Mouse (Mus musculus) limb, embryonic 15.5 days (tissue): ENCODE results near the gene Ankmy2. TPM values are rescaled to one million over a fixed set of nuclear protein-coding genes. Genes with fewer than 3 reads are reported as not detected.
A peak's percentile ranks its signal among the peaks of the same experiment; 100 is the strongest.

ENCODE experiments used
- ATAC-seq: fragments of 200-750 bp; cut with Nextera tagmentation; 2 replicates; pipeline ENCODE4 v1.8.0; 2017; ENCODE audit warnings: low read depth, moderate TSS enrichment; ENCODE audit not compliant: insufficient number of reproducible peaks, low FRiP score, low TSS enrichment
- H3K27ac ChIP-seq: fragments of 300-500 bp; sonication (generic); 2 replicates; pipeline ENCODE4 v1.5.1; 2015; ENCODE audit warnings: moderate library complexity, mild to moderate bottlenecking, inconsistent platforms
- H3K27me3 ChIP-seq: fragments of 300-500 bp; sonication (generic); 2 replicates; pipeline ENCODE4 v1.6.1; 2015; ENCODE audit warnings: inconsistent platforms
- H3K36me3 ChIP-seq: fragments of 300-500 bp; sonication (generic); 2 replicates; pipeline ENCODE4 v1.6.1; 2015; ENCODE audit warnings: inconsistent platforms
- H3K4me1 ChIP-seq: fragments of 300-500 bp; sonication (generic); 2 replicates; pipeline ENCODE4 v1.6.1; 2015; ENCODE audit warnings: inconsistent platforms
- H3K4me2 ChIP-seq: fragments of 300-500 bp; sonication (generic); 2 replicates; pipeline ENCODE4 v1.6.1; 2015; ENCODE audit warnings: mild to moderate bottlenecking, inconsistent platforms
- H3K4me3 ChIP-seq: fragments of 300-500 bp; sonication (generic); 2 replicates; pipeline ENCODE4 v1.5.1; 2015; ENCODE audit warnings: mild to moderate bottlenecking, inconsistent platforms
- H3K9ac ChIP-seq: fragments of 300-500 bp; sonication (generic); 2 replicates; pipeline ENCODE4 v1.6.1; 2015; ENCODE audit warnings: inconsistent platforms
- H3K9me3 ChIP-seq: fragments of 300-500 bp; sonication (generic); 2 replicates; pipeline ENCODE4 v1.6.1; 2016; ENCODE audit warnings: inconsistent platforms
- WGBS: fragments of 180-500 bp; shearing (Covaris S2); methylation state at CpG from one replicate; pipeline ENCODE4 v1.1.7; 2015; 5-methylcytosine and 5-hydroxymethylcytosine counted together
- polyA plus RNA-seq: library from polyadenylated mRNA; unstranded; fragments of >200 nt; fragmentation: Nextera tagmentation; extraction: Ambion mirVana; gene quantifications from 2 replicates; pipeline ENCODE4 v1.2.1, GENCODE M21; 2015

The Ankmy2 gene
- polyA plus RNA-seq, 1 experiment from 2014 or later, result 33.9 TPM

- WGBS, result 84% methylated on average over 5 of the region's 5 CpGs
- Histone ChIP-seq H3K4me1 (no peaks in the 10 kb centered on the region), H3K36me3 (peaks cover 26% of the 10 kb centered on the region), H3K27ac (no peak overlapping the region), H3K27me3 (no peaks in the 10 kb centered on the region), H3K9me3 (no peaks in the 10 kb centered on the region), H3K4me2 (no peak overlapping the region), H3K4me3 (no peak overlapping the region), H3K9ac (no peak overlapping the region)
- ATAC-seq, result no peak
These were observed 22.8 kb upstream of the Ankmy2 start for GRCm38 (mm10) chr12:36134111-36134510.

GRCm38 (mm10) chr12:36135409-36135808 is 21.5 kb upstream of the Ankmy2 start:
- peaks cover 19% of the 10 kb centered on the region for H3K36me3 ChIP-seq
- no peaks in the 10 kb centered on the region for H3K9me3 ChIP-seq
- no peak overlapping the region for H3K4me3 ChIP-seq
- no peaks in the 10 kb centered on the region for H3K4me1 ChIP-seq
- no peak overlapping the region for H3K27ac ChIP-seq
- no peaks in the 10 kb centered on the region for H3K27me3 ChIP-seq
- H3K4me2 ChIP-seq, result no peak overlapping the region
- WGBS, result 87% methylated on average over 3 of the region's 3 CpGs
- no peak overlapping the region for H3K9ac ChIP-seq
- no peak for ATAC-seq

GRCm38 (mm10) chr12:36136285-36136684 is 20.6 kb upstream of the Ankmy2 start:
- Histone ChIP-seq H3K27me3 (no peaks in the 10 kb centered on the region), H3K4me2 (no peak overlapping the region), H3K36me3 (peaks cover 19% of the 10 kb centered on the region), H3K9ac (no peak overlapping the region), H3K4me1 (peaks cover 5% of the 10 kb centered on the region; the same call in 1 of the 2 replicates), H3K9me3 (no peaks in the 10 kb centered on the region), H3K27ac (no peak overlapping the region), H3K4me3 (no peak overlapping the region)
- WGBS, result 96% methylated on average over 8 of the region's 8 CpGs
- ATAC-seq, result no peak

- H3K4me1 ChIP-seq, result peaks cover 7% of the 10 kb centered on the region; the same call in 1 of the 2 replicates
- no peak overlapping the region for H3K27ac ChIP-seq
- H3K4me3 ChIP-seq, result no peak overlapping the region
- H3K4me2 ChIP-seq, result no peak overlapping the region
- WGBS, result 87% methylated on average over 4 of the region's 4 CpGs
- peaks cover 13% of the 10 kb centered on the region for H3K36me3 ChIP-seq
- H3K9me3 ChIP-seq, result no peaks in the 10 kb centered on the region
- no peak overlapping the region for H3K9ac ChIP-seq
- ATAC-seq, result no peak
- H3K27me3 ChIP-seq, result no peaks in the 10 kb centered on the region
These were observed 19.7 kb upstream of the Ankmy2 start for GRCm38 (mm10) chr12:36137192-36137591.

GRCm38 (mm10) chr12:36140401-36140800 is 16.5 kb upstream of the Ankmy2 start:
- no peaks in the 10 kb centered on the region for H3K9me3 ChIP-seq
- H3K4me1 ChIP-seq, result peaks cover 7% of the 10 kb centered on the region; the same call in 1 of the 2 replicates
- no peak overlapping the region for H3K27ac ChIP-seq
- no peak for ATAC-seq
- H3K4me3 ChIP-seq, result no peak overlapping the region
- H3K4me2 ChIP-seq, result no peak overlapping the region
- 77% methylated on average over 6 of the region's 6 CpGs for WGBS
- no peak overlapping the region for H3K9ac ChIP-seq
- no peaks in the 10 kb centered on the region for H3K27me3 ChIP-seq
- no peaks in the 10 kb centered on the region for H3K36me3 ChIP-seq

GRCm38 (mm10) chr12:36146230-36147011 is 10.5 kb upstream of the Ankmy2 start:
- ATAC-seq, result no peak
- Histone ChIP-seq H3K4me3 (no peak overlapping the region), H3K9ac (no peak overlapping the region), H3K4me1 (0 out of 2 replicates have a peak, but pooled peaks cover under 1% of the 10 kb centered on the region), H3K36me3 (no peaks in the 10 kb centered on the region), H3K9me3 (no peaks in the 10 kb centered on the region), H3K27me3 (no peaks in the 10 kb centered on the region), H3K27ac (no peak overlapping the region), H3K4me2 (no peak overlapping the region)
- 90% methylated on average over 3 of the region's 3 CpGs for WGBS

- H3K27me3 ChIP-seq, result no peaks in the 10 kb centered on the region
- H3K4me1 ChIP-seq, result peaks cover 10% of the 10 kb centered on the region
- WGBS, result 87% methylated on average over 2 of the region's 2 CpGs
- H3K4me2 ChIP-seq, result no peak overlapping the region
- no peaks in the 10 kb centered on the region for H3K36me3 ChIP-seq
- no peak overlapping the region for H3K27ac ChIP-seq
- no peak for ATAC-seq
- H3K4me3 ChIP-seq, result no peak overlapping the region
- no peak overlapping the region for H3K9ac ChIP-seq
- no peaks in the 10 kb centered on the region for H3K9me3 ChIP-seq
These were observed 6.6 kb upstream of the Ankmy2 start for GRCm38 (mm10) chr12:36150265-36150664.

- 87% methylated on average over 2 of the region's 2 CpGs for WGBS
- no peak overlapping the region for H3K9ac ChIP-seq
- H3K36me3 ChIP-seq, result no peaks in the 10 kb centered on the region
- H3K27ac ChIP-seq, result no peak overlapping the region
- peaks cover 12% of the 10 kb centered on the region for H3K4me1 ChIP-seq
- H3K4me3 ChIP-seq, result no peak overlapping the region
- H3K9me3 ChIP-seq, result no peaks in the 10 kb centered on the region
- no peak overlapping the region for H3K4me2 ChIP-seq
- ATAC-seq, result no peak
- no peaks in the 10 kb centered on the region for H3K27me3 ChIP-seq
These were observed 6.2 kb upstream of the Ankmy2 start for GRCm38 (mm10) chr12:36150737-36151136.

- no peaks in the 10 kb centered on the region for H3K36me3 ChIP-seq
- H3K4me2 ChIP-seq, result peak overlapping the region; percentile 70
- H3K4me3 ChIP-seq, result peak overlapping the region; percentile 97
- no peak overlapping the region for H3K27ac ChIP-seq
- no peaks in the 10 kb centered on the region for H3K27me3 ChIP-seq
- 11% methylated on average over 8 of the region's 8 CpGs for WGBS
- peaks cover 23% of the 10 kb centered on the region for H3K4me1 ChIP-seq
- H3K9ac ChIP-seq, result peak overlapping the region; percentile 80; the same call in 1 of the 2 replicates
- no peaks in the 10 kb centered on the region for H3K9me3 ChIP-seq
- ATAC-seq, result no peak
These were observed 1.7 kb upstream of the Ankmy2 start for GRCm38 (mm10) chr12:36155141-36155641.

- no peaks in the 10 kb centered on the region for H3K9me3 ChIP-seq
- H3K27me3 ChIP-seq, result no peaks in the 10 kb centered on the region
- peak overlapping the region; percentile 96 for H3K27ac ChIP-seq
- H3K36me3 ChIP-seq, result no peaks in the 10 kb centered on the region
- peak overlapping the region; percentile 70 for H3K4me2 ChIP-seq
- peak overlapping the region; percentile 80 for H3K9ac ChIP-seq
- under 1% methylated on average over 33 of the region's 33 CpGs for WGBS
- peak overlapping the region; percentile 97 for H3K4me3 ChIP-seq
- peaks cover 23% of the 10 kb centered on the region for H3K4me1 ChIP-seq
- ATAC-seq, result peak; percentile 48
These were observed 745 bp upstream of the Ankmy2 start for GRCm38 (mm10) chr12:36156101-36156636.

GRCm38 (mm10) chr12:36157304-36157637 is 357 bp downstream of the Ankmy2 start:
- under 1% methylated on average over 14 of the region's 14 CpGs for WGBS

GRCm38 (mm10) chr12:36157638-36158308 is 859 bp downstream of the Ankmy2 start, which contains the start of gene Bzw2:
Gene Bzw2, minus strand, starts transcription at chr12:36158080.
- ATAC-seq, result peak; percentile 20; the same call in 1 of the 2 replicates
- H3K27ac ChIP-seq, result peak within 1 kb of the TSS; percentile 96

More at GRCm38 (mm10) chr12:36157304-36157637, 357 bp downstream of the Ankmy2 start:
- ATAC-seq, result peak; percentile 40
- H3K4me1 ChIP-seq, result peaks cover 23% of the 10 kb centered on the region
- no peaks in the 10 kb centered on the region for H3K36me3 ChIP-seq
- no peaks in the 10 kb centered on the region for H3K27me3 ChIP-seq
- H3K9me3 ChIP-seq, result no peaks in the 10 kb centered on the region
- H3K4me3 ChIP-seq, result peak overlapping the region; percentile 97
- peak overlapping the region; percentile 70 for H3K4me2 ChIP-seq
- H3K27ac ChIP-seq, result peak overlapping the region; percentile 96
- H3K9ac ChIP-seq, result peak overlapping the region; percentile 75

More at GRCm38 (mm10) chr12:36157638-36158308, 859 bp downstream of the Ankmy2 start, which contains the start of gene Bzw2:
- WGBS, result 2% methylated on average over 26 of the region's 26 CpGs
- Histone ChIP-seq H3K4me1 (peaks cover 23% of the 10 kb centered on the region), H3K4me3 (peak within 1 kb of the TSS; percentile 97), H3K9ac (peak within 1 kb of the TSS; percentile 75), H3K27me3 (no peaks in the 10 kb centered on the region), H3K9me3 (no peaks in the 10 kb centered on the region), H3K36me3 (no peaks in the 10 kb centered on the region), H3K4me2 (peak within 1 kb of the TSS; percentile 70)
